Mouse (Mus musculus): ENCODE measurements around the gene Elavl2. TPM values are rescaled to one million over a fixed set of nuclear protein-coding genes. Genes with fewer than 3 reads are reported as not detected.
A peak's percentile ranks its signal among the peaks of the same experiment; 100 is the strongest.

The Elavl2 gene
- polyA plus RNA-seq (2017; shearing (Covaris generic)), result under 1 TPM in 1 of 2 experiments, not detected in 1; 0.12 TPM

DNA sequence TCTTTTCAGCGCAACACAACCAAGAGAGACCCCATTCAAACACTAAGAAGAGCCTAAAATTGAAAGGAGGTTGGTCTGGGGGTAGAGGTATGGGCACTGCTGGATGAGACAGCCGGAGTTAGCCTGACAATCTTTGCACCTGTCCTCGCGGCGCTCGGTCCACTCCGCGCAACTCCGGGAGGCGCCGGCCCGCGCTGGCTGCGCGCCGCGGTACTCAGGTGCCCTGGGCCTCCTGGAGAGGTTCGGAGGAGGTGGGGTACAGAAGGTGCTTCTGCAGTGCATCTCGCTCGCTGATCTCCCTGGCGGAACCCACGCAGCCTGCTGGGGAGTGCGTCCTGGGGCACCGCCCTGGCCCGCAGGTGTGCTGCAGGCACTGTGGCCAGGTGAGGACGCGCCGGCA is at the start of gene Elavl2:
TSS of gene Elavl2 (minus strand) at position 363 of the 400 bp plus-strand sequence.
- ATAC-seq, result no peak

DNA sequence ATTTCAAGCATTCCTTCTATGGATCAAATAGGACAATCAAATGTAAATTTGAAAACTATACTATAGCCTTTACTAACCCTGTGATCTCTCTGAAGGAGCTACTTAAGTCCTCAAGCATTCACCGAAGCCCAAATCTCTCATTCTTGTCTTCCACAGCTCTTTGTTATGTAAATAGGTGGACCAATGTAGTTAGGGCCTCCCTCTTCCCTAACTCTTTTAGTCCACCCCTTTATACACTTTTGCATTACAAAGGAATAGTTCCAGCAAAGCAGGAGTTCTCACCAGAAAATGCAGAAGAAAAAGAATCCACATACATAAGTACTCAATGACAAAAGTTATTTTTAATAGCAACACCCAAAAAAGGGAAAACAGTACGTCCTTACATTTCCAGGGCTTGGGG is 47.3 kb upstream of the Elavl2 start:
- ATAC-seq, result no peak

DNA sequence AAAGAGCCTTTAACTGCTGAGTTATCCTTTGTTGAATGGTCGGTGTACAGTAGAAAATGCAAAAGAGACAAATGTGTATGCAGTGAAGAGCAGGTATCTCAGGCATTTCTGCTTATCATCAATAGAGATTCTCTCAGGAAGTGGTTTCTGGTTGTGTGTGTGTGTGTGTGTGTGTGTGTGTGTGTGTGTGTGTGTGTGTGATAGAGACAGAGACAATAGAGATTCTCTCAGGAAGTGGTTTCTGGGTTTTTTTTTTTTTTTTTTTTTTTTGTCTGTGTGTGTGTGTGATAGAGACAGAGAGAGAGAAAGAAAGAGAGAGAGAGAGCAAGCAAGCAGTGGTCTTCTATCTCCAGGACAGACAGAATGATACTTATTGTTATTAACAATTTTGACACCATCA is 15.0 kb upstream of the Elavl2 start:
- no peak for ATAC-seq

DNA sequence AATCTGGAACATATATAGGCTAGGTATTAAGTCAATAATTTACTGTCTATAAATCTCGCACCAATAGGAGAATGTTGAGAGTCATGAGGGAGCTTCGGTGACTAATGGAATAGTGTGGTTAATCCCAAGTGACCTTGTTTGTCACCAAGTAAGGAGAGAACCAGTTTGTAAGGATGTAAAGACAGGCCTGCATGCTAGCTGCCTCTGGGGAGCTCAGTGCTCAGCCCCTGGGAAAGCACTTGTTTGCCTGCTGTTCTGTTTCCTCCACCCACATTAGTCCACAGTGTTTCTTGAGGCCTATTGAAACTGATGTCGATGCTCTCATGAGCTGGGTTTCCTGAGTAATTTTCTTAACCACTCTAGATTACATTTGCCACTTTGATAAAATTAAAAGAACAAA is 4.5 kb upstream of the Elavl2 start:
- no peak for ATAC-seq

DNA sequence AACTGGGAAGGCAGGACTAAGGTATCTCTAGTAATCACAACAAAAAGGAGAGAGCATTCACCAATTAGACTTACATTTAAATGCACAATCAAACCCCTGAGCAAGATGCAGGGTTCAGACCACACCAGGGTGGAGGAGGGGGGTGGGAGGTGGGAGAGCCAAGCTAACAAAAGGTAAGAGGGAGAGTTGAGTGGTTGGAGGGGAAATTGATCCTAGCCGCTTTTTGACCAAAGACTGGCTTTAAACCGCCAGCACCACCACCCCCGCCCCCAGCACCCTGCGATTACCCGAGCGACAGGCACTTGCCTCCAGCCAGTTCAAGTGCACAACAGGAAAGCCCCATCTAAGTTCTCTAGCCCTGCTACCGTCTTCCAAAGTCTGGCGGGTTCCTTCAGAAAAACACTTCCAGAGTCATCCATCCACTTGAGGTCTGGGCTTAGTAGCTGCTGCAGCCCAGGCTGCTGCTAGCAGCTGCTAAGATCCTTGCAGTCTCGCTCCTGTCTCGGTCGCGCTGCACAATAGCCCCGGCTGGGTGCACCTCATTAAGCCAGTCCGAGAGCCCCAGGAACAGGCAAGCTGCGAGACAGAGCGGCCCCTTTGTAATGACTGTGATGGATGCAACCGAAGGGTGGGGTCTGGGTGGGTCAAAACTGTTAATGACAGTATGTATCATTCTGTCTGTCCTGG is 932 bp downstream of the Elavl2 start:
- ATAC-seq, result no peak

DNA sequence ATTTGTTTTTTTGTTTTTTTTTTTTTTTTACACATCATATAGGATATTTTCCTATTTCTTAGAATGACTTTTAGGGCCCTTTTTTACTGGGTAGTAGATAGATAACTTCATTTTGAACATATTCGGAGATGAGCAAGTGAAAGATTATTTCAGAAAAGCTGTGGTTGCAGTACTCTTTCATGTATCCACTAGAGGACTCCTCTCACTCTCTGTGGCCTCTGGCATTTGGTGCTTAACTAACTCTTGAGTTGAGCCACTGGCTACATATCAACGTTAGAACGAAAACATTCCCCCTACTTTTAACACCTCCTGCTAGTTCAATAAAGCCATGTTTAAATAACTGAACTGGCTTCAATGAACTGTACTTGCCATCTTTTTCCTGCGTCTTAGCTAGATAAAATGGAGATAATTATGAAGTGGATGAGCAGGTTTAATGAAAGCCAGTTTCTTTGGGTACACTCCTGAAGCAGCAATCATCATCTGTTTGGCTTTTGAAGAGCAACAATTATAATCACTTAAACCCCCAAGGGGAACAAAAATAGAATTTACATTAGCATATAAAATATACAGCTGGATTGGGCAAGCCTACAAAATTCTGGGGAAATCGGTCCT is 8.5 kb downstream of the Elavl2 start:
- ATAC-seq, result no peak

DNA sequence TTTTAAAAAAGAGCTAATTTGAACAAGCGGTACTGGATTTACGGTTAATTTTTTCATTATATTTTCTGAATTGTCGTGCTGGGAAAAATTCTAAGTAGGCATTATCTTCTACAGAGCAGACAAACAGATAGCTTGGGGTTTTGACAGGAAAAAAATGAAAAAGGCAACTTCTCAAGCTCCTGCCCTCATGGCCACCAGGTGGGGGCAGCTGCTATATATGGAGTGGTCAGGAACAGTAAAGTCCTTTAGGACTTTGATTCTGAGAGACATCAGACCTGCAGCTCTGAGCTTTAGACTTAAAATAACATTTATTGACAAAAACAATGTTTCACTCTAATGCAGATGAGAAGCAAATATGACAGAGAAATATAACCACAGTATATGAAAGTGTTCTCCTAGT is 12.9 kb downstream of the Elavl2 start:
- no peak for ATAC-seq

DNA sequence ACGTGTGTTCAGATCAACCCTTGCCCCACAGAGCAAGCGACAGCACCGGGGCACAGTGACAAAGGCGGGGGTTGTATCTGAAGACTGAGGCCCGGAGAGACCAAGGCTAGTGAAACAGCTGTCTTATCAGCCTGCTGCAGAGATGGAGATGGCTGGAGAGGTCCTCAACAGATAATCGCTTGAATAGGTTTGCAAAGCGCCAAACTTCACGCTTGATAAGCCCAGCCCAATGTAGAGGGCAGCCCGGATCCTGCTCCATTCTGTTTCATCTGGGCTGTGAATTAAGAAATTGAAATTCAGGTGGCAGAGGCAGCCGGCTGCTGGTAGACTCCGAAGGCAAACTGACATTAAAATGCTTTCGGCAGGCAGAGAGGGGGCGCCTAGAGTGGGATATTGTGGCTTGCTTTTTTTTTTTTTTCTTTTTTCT is 19.4 kb downstream of the Elavl2 start:
- ATAC-seq, result no peak

DNA sequence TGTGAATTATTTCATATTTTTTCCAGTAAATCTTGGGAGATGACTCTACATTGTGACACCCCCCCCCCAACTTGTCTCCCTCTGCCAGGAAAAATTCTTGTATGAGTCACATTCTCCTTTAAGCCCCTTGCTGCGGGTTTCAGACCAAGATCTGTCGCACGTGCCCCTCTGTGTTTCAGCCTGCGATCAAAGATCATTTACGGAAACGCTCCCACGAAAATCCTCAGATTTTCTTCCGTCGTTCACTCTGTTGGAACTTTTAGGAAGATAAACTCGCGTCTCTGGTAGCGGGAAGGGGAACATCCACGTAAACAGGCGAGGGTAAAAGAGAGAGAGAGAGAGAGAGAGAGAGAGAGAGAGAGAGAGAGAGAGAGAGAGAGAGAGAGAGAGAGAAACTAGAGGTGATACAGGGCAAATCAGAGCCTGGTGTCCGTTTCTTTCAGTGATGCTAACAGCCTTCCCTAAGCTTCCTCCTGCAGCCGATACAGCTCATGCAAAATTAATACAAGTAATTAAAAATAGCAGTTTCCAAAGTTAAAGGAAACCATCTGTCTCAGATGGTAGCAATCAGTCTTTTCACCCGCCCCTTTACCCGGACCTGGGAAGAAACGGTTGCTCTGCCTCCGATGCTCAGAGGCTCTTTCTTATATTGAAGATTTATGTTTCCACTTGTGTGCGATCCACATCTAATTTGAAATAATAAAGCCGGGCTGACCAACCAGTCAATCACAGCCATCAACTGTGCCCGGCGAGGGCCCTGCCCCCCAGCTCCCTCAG is 20.1 kb downstream of the Elavl2 start:
- no peak for ATAC-seq

DNA sequence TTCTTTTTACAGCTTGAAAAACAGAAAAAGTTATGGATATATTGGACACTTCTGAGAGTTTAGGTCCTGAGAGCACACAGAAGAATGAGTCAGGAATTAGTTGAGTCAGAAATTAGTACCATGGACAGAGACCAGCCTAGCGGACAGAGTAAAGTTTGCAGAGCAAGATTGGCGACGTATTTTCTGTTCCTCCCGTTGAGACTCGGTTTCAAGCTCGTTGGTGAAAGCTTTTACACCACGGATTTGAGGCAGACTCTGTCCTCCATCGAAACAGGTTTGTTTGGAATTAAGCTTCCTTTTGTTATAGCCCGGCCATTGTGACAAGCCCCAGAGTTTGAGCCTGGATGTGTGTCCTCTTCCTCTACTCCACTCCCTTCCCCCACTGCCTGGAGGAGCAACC is 21.0 kb downstream of the Elavl2 start:
- ATAC-seq, result no peak

DNA sequence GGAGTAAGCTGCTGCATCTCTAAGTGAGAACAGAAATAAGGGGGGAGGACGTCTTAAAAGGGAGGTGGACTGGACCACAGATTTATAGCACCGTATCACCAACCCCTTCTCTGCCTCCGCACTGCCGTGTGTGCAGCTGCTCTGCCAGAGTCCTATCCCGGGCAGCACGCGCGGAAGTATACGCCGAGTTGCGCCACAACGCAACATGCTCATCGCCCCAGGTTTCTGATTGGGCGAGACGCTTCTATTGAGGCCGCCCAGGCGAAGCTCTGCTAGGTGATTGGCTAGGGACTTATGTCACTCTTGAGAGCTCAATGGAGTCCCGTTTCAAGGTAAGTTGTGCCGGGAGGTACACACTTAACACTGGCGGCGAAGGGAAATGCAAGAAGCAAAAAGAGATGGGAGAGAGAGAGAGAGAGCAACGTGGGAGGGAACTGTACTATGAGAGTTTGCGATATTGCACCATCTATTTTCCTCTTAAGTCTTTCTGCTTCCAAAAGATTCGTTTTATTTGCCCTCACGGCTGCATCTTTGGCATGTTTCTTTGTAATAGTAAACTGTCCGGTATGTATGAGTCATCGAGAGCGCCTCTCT is 24.2 kb downstream of the Elavl2 start:
- ATAC-seq, result peak; percentile 60

DNA sequence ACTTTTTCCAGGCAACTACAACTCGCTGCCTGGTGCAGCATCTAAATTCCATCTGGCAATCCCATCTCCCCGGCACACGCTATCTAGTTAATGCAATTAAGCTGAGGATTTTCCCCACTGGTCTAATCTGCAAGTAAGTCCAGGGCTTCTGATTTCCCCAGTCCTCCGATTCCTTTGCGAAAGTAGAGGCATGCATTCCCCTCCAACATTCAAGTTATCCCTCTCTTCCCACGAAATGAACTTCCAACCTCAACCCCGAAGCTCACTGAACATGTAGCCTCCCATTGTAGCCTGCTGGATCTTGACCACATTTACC is 25.3 kb downstream of the Elavl2 start:
- no peak for ATAC-seq

DNA sequence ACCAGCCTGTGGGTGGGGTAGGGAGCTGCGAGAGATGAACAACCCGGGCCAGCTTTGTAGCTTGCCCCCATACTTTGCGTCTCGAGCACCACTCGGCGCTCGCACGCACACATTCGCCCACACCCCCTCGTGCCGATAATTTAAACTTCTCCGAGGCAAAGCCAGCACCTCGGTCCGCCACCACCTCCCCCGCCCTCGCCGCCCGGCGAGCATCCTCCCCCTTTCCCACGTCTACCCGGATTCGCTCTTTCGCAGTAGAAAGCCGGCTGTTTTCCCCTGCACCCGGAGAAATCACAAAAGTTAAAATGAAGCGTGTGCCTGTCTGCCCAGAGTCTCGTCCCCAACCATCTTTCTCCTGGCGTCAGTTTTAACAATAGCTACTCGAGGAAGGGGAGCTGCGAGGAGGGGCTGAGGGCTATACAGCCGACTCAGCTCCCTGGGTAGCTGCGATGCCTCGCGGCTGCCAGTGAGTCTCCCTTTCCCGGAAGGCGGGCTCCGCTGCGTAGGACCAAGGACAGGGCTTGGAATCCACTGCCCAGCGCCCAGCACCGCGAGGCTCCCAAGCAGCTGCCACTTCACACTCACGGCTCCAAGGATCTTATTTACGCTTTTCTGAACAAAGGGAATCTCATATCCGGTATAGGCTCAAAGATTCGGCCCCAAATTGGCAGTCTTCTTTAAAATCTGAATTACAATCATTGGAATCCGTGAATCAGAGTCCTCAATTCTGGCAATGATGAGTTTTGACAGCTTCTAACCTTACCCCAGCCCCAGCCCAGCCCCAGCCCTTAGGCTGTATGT is 25.8 kb downstream of the Elavl2 start:
- no peak for ATAC-seq

DNA sequence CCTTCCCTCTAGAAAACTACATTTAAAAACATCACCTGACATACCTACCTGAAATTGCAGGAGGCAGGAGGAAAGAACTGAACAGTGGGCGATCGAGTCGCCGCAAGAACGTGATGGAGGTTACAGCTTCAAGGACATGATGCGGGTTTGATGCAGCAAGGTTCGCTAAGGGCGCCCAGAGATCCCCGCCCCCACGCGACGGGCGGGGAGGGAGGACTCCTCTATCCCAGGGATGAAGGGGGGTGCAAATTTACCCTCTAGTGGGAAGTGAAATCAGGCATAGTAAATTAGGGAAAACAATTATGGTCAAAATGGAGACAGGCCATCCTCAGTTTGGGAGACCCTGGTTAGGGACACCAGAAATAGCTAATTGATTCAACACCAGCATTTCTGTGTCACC is 27.7 kb downstream of the Elavl2 start:
- no peak for ATAC-seq

DNA sequence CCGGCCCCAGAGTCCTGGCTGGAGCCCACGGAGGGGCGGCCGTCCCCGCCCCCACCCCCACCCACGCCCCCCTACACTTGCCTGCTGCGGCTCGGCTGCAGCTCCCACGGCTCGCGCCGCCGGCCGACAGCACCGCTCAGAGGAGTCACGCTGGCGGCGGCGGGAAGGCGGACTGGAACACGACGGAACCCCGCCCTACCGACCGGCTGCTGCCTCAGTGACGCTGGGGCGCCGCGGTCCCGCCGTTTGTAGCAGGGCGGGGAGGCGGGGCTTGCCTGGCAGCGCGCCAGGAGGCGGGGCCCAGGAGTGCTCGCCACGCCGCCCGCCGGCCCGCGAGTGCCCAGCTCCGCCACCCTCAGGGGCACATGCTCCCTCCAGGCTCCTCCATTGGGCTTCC is 28.8 kb downstream of the Elavl2 start:
- no peak for ATAC-seq

DNA sequence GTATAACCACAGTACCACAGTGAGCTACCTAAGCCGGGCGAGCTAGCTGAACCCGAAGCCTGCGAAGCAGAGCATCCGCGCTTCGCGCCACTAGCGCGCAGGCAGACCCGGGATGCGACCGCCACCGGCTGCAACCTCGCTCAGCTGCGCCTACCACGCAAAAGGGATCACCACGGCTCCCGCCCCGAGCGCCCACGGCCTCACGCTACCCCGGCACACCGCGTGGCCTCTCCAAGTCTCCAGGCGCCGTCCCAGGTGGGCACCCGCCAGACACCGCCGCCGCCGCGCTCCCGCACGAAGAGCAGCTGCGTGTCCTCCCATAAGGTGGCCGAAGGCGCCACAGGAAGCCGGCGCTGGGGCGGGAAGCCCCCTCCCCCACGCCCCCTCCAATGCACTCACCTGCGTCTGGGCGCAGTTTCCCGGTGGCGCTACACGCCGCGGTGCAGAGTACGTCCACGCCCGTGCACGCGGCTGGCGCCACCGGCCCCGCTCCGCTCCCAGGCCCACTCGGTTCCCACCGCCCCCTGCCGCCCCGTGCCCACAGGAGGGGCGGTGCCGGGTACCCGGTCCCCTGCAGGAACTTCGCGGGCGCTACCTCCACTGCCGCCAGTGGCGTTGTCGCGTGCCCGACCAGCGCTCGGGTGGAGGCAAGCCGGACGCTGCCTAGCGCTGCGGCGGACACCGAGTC is 29.3 kb downstream of the Elavl2 start:
- ATAC-seq, result no peak

DNA sequence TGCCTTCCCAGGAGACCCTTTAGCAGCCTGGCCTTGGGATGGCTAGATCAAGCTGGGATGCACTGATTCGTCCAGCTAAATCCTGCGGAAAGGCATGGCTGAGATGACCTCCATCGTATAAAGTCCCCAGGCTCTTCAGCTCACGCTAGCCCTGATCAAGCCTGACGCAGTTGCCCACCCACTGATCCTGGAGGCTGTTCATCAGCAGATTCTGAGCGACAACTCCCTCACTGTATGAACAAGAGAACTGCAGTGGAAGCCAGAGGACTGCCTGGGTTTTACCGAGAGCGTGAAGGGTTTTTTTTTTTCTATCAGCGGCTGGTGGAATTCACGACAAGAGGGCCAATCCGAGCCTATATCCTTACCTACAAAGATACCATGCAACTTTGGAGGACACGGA is 35.3 kb downstream of the Elavl2 start:
- no peak for ATAC-seq

DNA sequence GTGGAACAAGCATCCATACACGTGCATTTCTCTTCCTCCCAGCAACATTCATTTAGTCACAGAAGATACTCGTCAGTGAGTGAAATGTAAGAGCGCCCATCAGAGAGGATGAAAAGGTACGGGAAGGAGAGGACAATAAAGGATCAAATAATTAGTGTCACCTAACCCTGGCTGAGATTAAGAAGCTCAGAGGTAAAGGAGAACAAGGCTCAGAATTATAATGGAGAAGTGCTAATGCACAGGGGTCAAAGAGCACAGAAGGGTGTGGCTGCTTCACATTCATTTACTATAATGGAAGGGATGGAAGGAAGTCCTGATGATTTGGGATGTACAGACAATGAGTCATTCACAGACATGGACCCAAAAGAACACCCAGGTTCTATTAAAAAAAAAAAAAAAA is 36.6 kb downstream of the Elavl2 start:
- ATAC-seq, result no peak

DNA sequence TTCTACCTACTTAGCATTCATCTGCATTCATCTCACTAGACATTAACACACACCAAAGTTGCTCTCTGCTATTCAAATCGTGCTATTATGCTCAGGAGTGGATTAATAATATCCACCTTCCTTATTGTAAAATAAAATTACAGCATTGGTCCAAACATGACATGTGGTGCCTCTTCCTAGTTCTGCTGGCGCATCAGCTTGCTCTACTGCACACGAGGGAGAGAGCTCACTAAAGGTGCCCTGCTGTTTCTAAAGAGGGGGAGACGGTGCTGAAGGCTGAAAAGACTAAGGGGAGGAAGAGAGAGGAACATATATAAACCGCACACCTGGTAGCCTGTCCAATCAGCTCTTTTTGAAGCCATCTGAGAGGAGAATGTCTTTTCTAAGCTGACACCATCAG is 38.1 kb downstream of the Elavl2 start:
- no peak for ATAC-seq

DNA sequence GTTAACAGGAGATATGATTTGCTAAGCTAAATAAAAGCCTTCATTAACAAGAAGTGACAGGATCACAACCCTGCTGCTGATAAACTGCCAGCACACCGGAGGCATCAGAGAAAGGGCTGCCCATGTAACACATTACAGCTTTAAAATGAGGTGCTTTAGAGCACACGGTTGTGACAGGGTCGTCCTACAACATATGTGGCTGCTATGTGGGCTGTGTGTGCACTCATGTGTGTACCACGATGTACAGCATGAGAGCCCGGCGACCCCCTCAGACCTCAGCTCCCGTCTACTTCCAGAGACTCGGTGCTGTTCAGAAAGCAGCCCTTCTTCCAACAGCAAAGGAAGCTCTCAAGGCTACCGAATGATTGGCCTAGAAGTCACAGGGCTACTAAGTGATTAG is 47.4 kb downstream of the Elavl2 start:
- no peak for ATAC-seq

DNA sequence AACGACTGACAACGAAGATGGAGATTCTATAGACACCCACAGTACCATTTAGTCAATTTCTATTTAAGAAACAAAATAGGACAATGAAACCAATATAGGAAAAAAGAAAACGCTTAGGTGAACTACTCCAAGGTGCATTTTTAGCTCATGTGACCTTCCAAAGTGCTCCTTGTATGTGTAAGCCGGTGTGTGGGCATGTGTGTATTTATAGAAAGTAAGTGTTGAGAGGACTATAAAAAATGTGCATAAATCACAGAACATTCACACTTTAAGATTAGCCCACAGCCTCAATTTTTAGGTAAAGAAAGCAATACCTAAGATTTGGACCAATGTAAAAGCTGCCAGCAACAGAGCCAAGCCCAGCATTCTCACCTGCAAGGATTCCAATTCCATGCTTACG is 51.0 kb downstream of the Elavl2 start:
- ATAC-seq, result no peak

DNA sequence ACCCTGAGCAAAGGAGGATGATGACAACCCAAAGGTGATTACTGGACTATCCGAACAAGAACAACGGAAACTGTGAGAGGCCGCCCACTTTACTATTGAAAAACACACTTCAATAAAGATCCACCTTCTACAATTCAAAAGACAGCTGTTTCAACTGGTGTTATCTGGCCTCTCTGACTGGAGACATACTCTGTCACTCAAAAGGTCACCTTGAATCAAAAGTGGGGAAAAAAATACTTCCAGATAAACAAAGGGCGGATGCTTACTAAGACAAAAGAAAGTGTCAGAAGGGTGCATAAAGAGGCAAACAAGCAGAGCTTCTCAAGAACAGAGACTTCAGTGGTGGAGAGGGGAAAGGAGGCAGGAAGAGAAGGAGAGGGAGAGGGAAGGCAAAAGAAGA is 66.4 kb downstream of the Elavl2 start:
- ATAC-seq, result no peak
